Mouse (Mus musculus): Measurements from ENCODE around the gene Klk9. TPM values are rescaled to one million over a fixed set of nuclear protein-coding genes. Genes with fewer than 3 reads are reported as not detected.

Gene Klk9
- 0.22 and 0.23 TPM in 2 replicates for polyA plus RNA-seq (2015; fragmentation: Nextera tagmentation; extraction: Ambion mirVana)

- Histone ChIP-seq H3K27ac (no peak within 1 kb of the TSS), H3K27me3 (peaks cover 11% of the 10 kb centered on the region), H3K4me1 (peaks cover 7% of the 10 kb centered on the region), H3K9ac (no peak within 1 kb of the TSS), H3K36me3 (no peaks in the 10 kb centered on the region), H3K9me3 (replicated peaks) (no peaks in the 10 kb centered on the region), H3K4me3 (replicated peaks) (no peak within 1 kb of the TSS), H3K4me2 (no peak within 1 kb of the TSS)
- no peak for ATAC-seq (replicated peaks; ENCODE audit: low FRiP score)
- WGBS = 69% methylated on average over 7 of the region's 7 CpGs
These were observed at the start of gene Klk9 for GRCm38 (mm10) chr7:43791591-43791990. TSS of gene Klk9 (plus strand) at chr7:43791891.

- Histone ChIP-seq H3K27me3 (no peaks in the 10 kb centered on the region), H3K27ac (no peak overlapping the region), H3K4me2 (no peak overlapping the region), H3K9ac (no peak overlapping the region), H3K9me3 (replicated peaks) (no peaks in the 10 kb centered on the region), H3K4me1 (no peaks in the 10 kb centered on the region), H3K36me3 (no peaks in the 10 kb centered on the region), H3K4me3 (replicated peaks) (no peak overlapping the region)
- no peak for ATAC-seq (replicated peaks; ENCODE audit: low FRiP score)
- WGBS = 71% methylated on average over 1 of the region's 1 CpGs
These were observed 43.9 kb upstream of the Klk9 start for GRCm38 (mm10) chr7:43747788-43748187.

GRCm38 (mm10) chr7:43752806-43753205 is 38.9 kb upstream of the Klk9 start:
- H3K36me3 ChIP-seq = no peaks in the 10 kb centered on the region
- no peak overlapping the region for H3K4me3 ChIP-seq (replicated peaks)
- H3K4me1 ChIP-seq = no peaks in the 10 kb centered on the region
- H3K9ac ChIP-seq = no peak overlapping the region
- no peaks in the 10 kb centered on the region for H3K9me3 ChIP-seq (replicated peaks)
- H3K4me2 ChIP-seq = no peak overlapping the region
- ATAC-seq (replicated peaks; ENCODE audit: low FRiP score) = no peak
- WGBS = 62% methylated on average over 2 of the region's 2 CpGs
- H3K27me3 ChIP-seq = no peaks in the 10 kb centered on the region
- H3K27ac ChIP-seq = no peak overlapping the region

GRCm38 (mm10) chr7:43766484-43766883 is 25.2 kb upstream of the Klk9 start:
- no peak for ATAC-seq (replicated peaks; ENCODE audit: low FRiP score)
- H3K36me3 ChIP-seq = no peaks in the 10 kb centered on the region
- 54% methylated on average over 8 of the region's 8 CpGs for WGBS

GRCm38 (mm10) chr7:43768597-43768996 is 23.1 kb upstream of the Klk9 start, which contains the start of gene Klk12:
TSS of gene Klk12 (plus strand) at chr7:43768897.
- WGBS = 79% methylated on average over 4 of the region's 4 CpGs
- H3K27ac ChIP-seq = no peak within 1 kb of the TSS
- H3K4me2 ChIP-seq = no peak within 1 kb of the TSS
- H3K4me3 ChIP-seq (replicated peaks) = no peak within 1 kb of the TSS
- no peaks in the 10 kb centered on the region for H3K27me3 ChIP-seq
- no peak for ATAC-seq (replicated peaks; ENCODE audit: low FRiP score)
- H3K9me3 ChIP-seq (replicated peaks) = no peaks in the 10 kb centered on the region
- no peaks in the 10 kb centered on the region for H3K36me3 ChIP-seq
- no peak within 1 kb of the TSS for H3K9ac ChIP-seq
- H3K4me1 ChIP-seq = no peaks in the 10 kb centered on the region

More at GRCm38 (mm10) chr7:43766484-43766883, 25.2 kb upstream of the Klk9 start:
- no peaks in the 10 kb centered on the region for H3K27me3 ChIP-seq
- H3K4me2 ChIP-seq = no peak overlapping the region
- no peak overlapping the region for H3K27ac ChIP-seq
- H3K4me1 ChIP-seq = no peaks in the 10 kb centered on the region
- no peak overlapping the region for H3K4me3 ChIP-seq (replicated peaks)
- H3K9ac ChIP-seq = no peak overlapping the region
- H3K9me3 ChIP-seq (replicated peaks) = no peaks in the 10 kb centered on the region

- Histone ChIP-seq H3K27me3 (no peaks in the 10 kb centered on the region), H3K4me3 (replicated peaks) (no peak overlapping the region), H3K4me1 (no peaks in the 10 kb centered on the region), H3K36me3 (no peaks in the 10 kb centered on the region), H3K9me3 (replicated peaks) (no peaks in the 10 kb centered on the region), H3K27ac (no peak overlapping the region), H3K9ac (no peak overlapping the region), H3K4me2 (no peak overlapping the region)
- WGBS = 87% methylated on average over 8 of the region's 8 CpGs
- ATAC-seq (replicated peaks; ENCODE audit: low FRiP score) = no peak
These were observed 22.1 kb upstream of the Klk9 start for GRCm38 (mm10) chr7:43769636-43770035.

GRCm38 (mm10) chr7:43770701-43771100 is 21.0 kb upstream of the Klk9 start:
- 98% methylated on average over 10 of the region's 10 CpGs for WGBS
- Histone ChIP-seq H3K4me1 (0 out of 2 replicates have a peak, but pooled peaks cover 2% of the 10 kb centered on the region), H3K4me3 (replicated peaks) (no peak overlapping the region), H3K9me3 (replicated peaks) (no peaks in the 10 kb centered on the region), H3K4me2 (no peak overlapping the region), H3K27ac (no peak overlapping the region), H3K27me3 (no peaks in the 10 kb centered on the region), H3K9ac (no peak overlapping the region), H3K36me3 (no peaks in the 10 kb centered on the region)
- ATAC-seq (replicated peaks; ENCODE audit: low FRiP score) = no peak

GRCm38 (mm10) chr7:43771916-43772315 is 19.8 kb upstream of the Klk9 start:
- 86% methylated on average over 6 of the region's 6 CpGs for WGBS
- ATAC-seq (replicated peaks; ENCODE audit: low FRiP score) = no peak

GRCm38 (mm10) chr7:43772901-43773300 is 18.8 kb upstream of the Klk9 start:
- no peak overlapping the region for H3K4me2 ChIP-seq
- ATAC-seq (replicated peaks; ENCODE audit: low FRiP score) = no peak
- H3K27me3 ChIP-seq = no peaks in the 10 kb centered on the region
- H3K9ac ChIP-seq = no peak overlapping the region
- H3K4me1 ChIP-seq = 0 out of 2 replicates have a peak, but pooled peaks cover 2% of the 10 kb centered on the region
- H3K9me3 ChIP-seq (replicated peaks) = no peaks in the 10 kb centered on the region
- no peak overlapping the region for H3K27ac ChIP-seq
- 81% methylated on average over 3 of the region's 3 CpGs for WGBS
- no peaks in the 10 kb centered on the region for H3K36me3 ChIP-seq
- no peak overlapping the region for H3K4me3 ChIP-seq (replicated peaks)

More at GRCm38 (mm10) chr7:43771916-43772315, 19.8 kb upstream of the Klk9 start:
- H3K27ac ChIP-seq = no peak overlapping the region
- no peaks in the 10 kb centered on the region for H3K36me3 ChIP-seq
- no peaks in the 10 kb centered on the region for H3K9me3 ChIP-seq (replicated peaks)
- H3K4me1 ChIP-seq = 0 out of 2 replicates have a peak, but pooled peaks cover 2% of the 10 kb centered on the region
- H3K27me3 ChIP-seq = no peaks in the 10 kb centered on the region
- H3K9ac ChIP-seq = no peak overlapping the region
- H3K4me3 ChIP-seq (replicated peaks) = no peak overlapping the region
- no peak overlapping the region for H3K4me2 ChIP-seq

- WGBS = 92% methylated on average over 5 of the region's 5 CpGs
- Histone ChIP-seq H3K36me3 (no peaks in the 10 kb centered on the region), H3K4me3 (replicated peaks) (no peak within 1 kb of the TSS), H3K4me2 (no peak within 1 kb of the TSS), H3K4me1 (0 out of 2 replicates have a peak, but pooled peaks cover 2% of the 10 kb centered on the region), H3K27ac (no peak within 1 kb of the TSS), H3K9ac (no peak within 1 kb of the TSS), H3K27me3 (no peaks in the 10 kb centered on the region), H3K9me3 (replicated peaks) (no peaks in the 10 kb centered on the region)
- ATAC-seq (replicated peaks; ENCODE audit: low FRiP score) = no peak
These were observed 17.3 kb upstream of the Klk9 start, which contains the start of gene Klk11 for GRCm38 (mm10) chr7:43774364-43774763. TSS of gene Klk11 (plus strand) at chr7:43774604.

GRCm38 (mm10) chr7:43774802-43775201 is 16.9 kb upstream of the Klk9 start:
- H3K4me1 ChIP-seq = 0 out of 2 replicates have a peak, but pooled peaks cover 2% of the 10 kb centered on the region
- H3K4me2 ChIP-seq = no peak overlapping the region
- no peak for ATAC-seq (replicated peaks; ENCODE audit: low FRiP score)
- H3K9ac ChIP-seq = no peak overlapping the region
- WGBS = 70% methylated on average over 6 of the region's 6 CpGs
- H3K4me3 ChIP-seq (replicated peaks) = no peak overlapping the region
- H3K9me3 ChIP-seq (replicated peaks) = no peaks in the 10 kb centered on the region
- no peaks in the 10 kb centered on the region for H3K36me3 ChIP-seq
- no peaks in the 10 kb centered on the region for H3K27me3 ChIP-seq
- no peak overlapping the region for H3K27ac ChIP-seq

GRCm38 (mm10) chr7:43775311-43776057 is 16.2 kb upstream of the Klk9 start:
- H3K4me3 ChIP-seq (replicated peaks) = no peak overlapping the region
- no peak overlapping the region for H3K27ac ChIP-seq
- ATAC-seq (replicated peaks; ENCODE audit: low FRiP score) = no peak
- H3K9ac ChIP-seq = no peak overlapping the region
- WGBS = 55% methylated on average over 7 of the region's 7 CpGs
- no peaks in the 10 kb centered on the region for H3K9me3 ChIP-seq (replicated peaks)
- 0 out of 2 replicates have a peak, but pooled peaks cover 2% of the 10 kb centered on the region for H3K4me1 ChIP-seq
- no peak overlapping the region for H3K4me2 ChIP-seq
- no peaks in the 10 kb centered on the region for H3K27me3 ChIP-seq
- H3K36me3 ChIP-seq = no peaks in the 10 kb centered on the region
